Mouse (Mus musculus) CH12.LX (cell line): Measurements from ENCODE around the gene Zc3h15. TPM values are rescaled to one million over a fixed set of nuclear protein-coding genes. Genes with fewer than 3 reads are reported as not detected.

Source experiments
- DNase-seq: peaks from one replicate; pipeline ENCODE4 v3.0.0-alpha.2; 2013; ENCODE audit errors: extremely low read depth
- H3K27ac ChIP-seq: 2 replicates; pipeline ENCODE4 v1.5.1; 2012; ENCODE audit warnings: low read depth, mild to moderate bottlenecking, control low read depth, moderate library complexity; ENCODE audit not compliant: insufficient read depth
- H3K27me3 ChIP-seq: replicated peaks from 2 replicates; pipeline ENCODE3; 2012; ENCODE audit warnings: inconsistent platforms
- H3K36me3 ChIP-seq, 2 experiments: replicated peaks in 1 of 2; 2 replicates each; pipeline versions ENCODE3 to v1.6.1; 2012; ENCODE audit warnings: inconsistent platforms in 1 of 2, low read length in 1 of 2, mild to moderate bottlenecking in 1 of 2, mixed read lengths in 1 of 2, moderate library complexity in 1 of 2; ENCODE audit not compliant: control insufficient read depth in 1 of 2, insufficient read depth in 1 of 2
- H3K4me1 ChIP-seq, 2 experiments: 2 replicates each; pipeline ENCODE4 v1.6.1; 2012; ENCODE audit warnings: inconsistent platforms in 1 of 2, moderate library complexity in 1 of 2; ENCODE audit not compliant: insufficient read depth in 2 of 2, control insufficient read depth in 1 of 2
- H3K4me2 ChIP-seq: 2 replicates; pipeline ENCODE4 v1.6.1; 2012; ENCODE audit warnings: low read depth, mild to moderate bottlenecking, control low read depth; ENCODE audit not compliant: poor library complexity, insufficient read depth, severe bottlenecking
- H3K4me3 ChIP-seq, 3 experiments: fragments of 150-350 bp in 1 of 3; sonication (generic) in 1 of 3; replicated peaks in 1 of 3; 2 replicates each; pipeline versions ENCODE3 to v1.5.1; 2011 to 2012; ENCODE audit warnings: low read depth in 2 of 3, low read length in 2 of 3, mild to moderate bottlenecking in 2 of 3, moderate library complexity in 2 of 3, control low read depth in 1 of 3, improper control_type of control experiment in 1 of 3, inconsistent platforms in 1 of 3, mixed read lengths in 1 of 3; ENCODE audit not compliant: poor library complexity in 1 of 3
- H3K79me2 ChIP-seq: replicated peaks from 2 replicates; pipeline ENCODE4 v1.6.1; 2012; ENCODE audit warnings: mild to moderate bottlenecking, moderate library complexity; ENCODE audit not compliant: control insufficient read depth, poor library complexity, insufficient read depth, severe bottlenecking; ENCODE audit errors: extremely low read depth
- H3K9ac ChIP-seq: 2 replicates; pipeline ENCODE4 v1.6.1; 2012; ENCODE audit warnings: low read depth, mild to moderate bottlenecking, control low read depth, moderate library complexity; ENCODE audit not compliant: insufficient read depth
- H3K9me3 ChIP-seq: replicated peaks from 2 replicates; pipeline ENCODE3; 2012; ENCODE audit warnings: low read length, inconsistent platforms, mixed read lengths
- CHD1 ChIP-seq: IDR thresholded peaks from 2 replicates; pipeline ENCODE4 v1.6.1; 2012; ENCODE audit warnings: low read depth, low read length, improper control_type of control experiment, inconsistent platforms
- CHD2 ChIP-seq: IDR thresholded peaks from 2 replicates; pipeline ENCODE4 v1.6.1; 2011; ENCODE audit warnings: low read length, improper control_type of control experiment
- CTCF ChIP-seq, 2 experiments: IDR thresholded peaks in 1 of 2; conservative IDR thresholded peaks in 1 of 2; 2 replicates each; pipeline ENCODE4 v1.5.1; 2011 to 2012; ENCODE audit warnings: low read depth in 2 of 2, low read length in 2 of 2, improper control_type of control experiment in 1 of 2, inconsistent platforms in 1 of 2, mild to moderate bottlenecking in 1 of 2, moderate library complexity in 1 of 2
- EP300 ChIP-seq: IDR thresholded peaks from 2 replicates; pipeline ENCODE4 v1.6.1; 2011; ENCODE audit warnings: low read length, improper control_type of control experiment
- IRF4 ChIP-seq: IDR thresholded peaks from 2 replicates; pipeline ENCODE4 v1.6.1; 2014; ENCODE audit warnings: low read depth, mild to moderate bottlenecking, inconsistent platforms, low read length, improper control_type of control experiment
- JUN ChIP-seq: IDR thresholded peaks from 2 replicates; pipeline ENCODE4 v1.6.1; 2011; ENCODE audit warnings: low read depth, mild to moderate bottlenecking, low read length, improper control_type of control experiment, moderate library complexity; ENCODE audit not compliant: insufficient read depth
- JUND ChIP-seq: conservative IDR thresholded peaks from 2 replicates; pipeline ENCODE4 v1.6.1; 2011; ENCODE audit warnings: low read depth, low read length, improper control_type of control experiment
- KAT2A ChIP-seq: IDR thresholded peaks from 2 replicates; pipeline ENCODE4 v1.6.1; 2012; ENCODE audit warnings: low read length, improper control_type of control experiment, inconsistent platforms; ENCODE audit not compliant: insufficient replicate concordance
- MAFK ChIP-seq: IDR thresholded peaks from 2 replicates; pipeline ENCODE4 v1.6.1; 2011; ENCODE audit warnings: low read length, improper control_type of control experiment; ENCODE audit not compliant: insufficient replicate concordance
- MAX ChIP-seq: IDR thresholded peaks from 2 replicates; pipeline ENCODE4 v1.6.1; 2011; ENCODE audit warnings: low read length, improper control_type of control experiment
- MAZ ChIP-seq: IDR thresholded peaks from 2 replicates; pipeline ENCODE4 v1.6.1; 2012; ENCODE audit warnings: low read depth, mild to moderate bottlenecking, inconsistent platforms, low read length, improper control_type of control experiment, moderate library complexity
- MXI1 ChIP-seq: IDR thresholded peaks from 2 replicates; pipeline ENCODE4 v1.6.1; 2011; ENCODE audit warnings: mild to moderate bottlenecking, low read depth, low read length, improper control_type of control experiment
- NELFE ChIP-seq: IDR thresholded peaks from 2 replicates; pipeline ENCODE4 v1.6.1; 2011; ENCODE audit warnings: low read depth, low read length, improper control_type of control experiment
- POLR2AphosphoS2 ChIP-seq: IDR thresholded peaks from 2 replicates; pipeline ENCODE4 v1.6.1; 2011; ENCODE audit warnings: low read depth, low read length, improper control_type of control experiment
- RAD21 ChIP-seq: IDR thresholded peaks from 2 replicates; pipeline ENCODE4 v1.6.1; 2011; ENCODE audit warnings: low read depth, mild to moderate bottlenecking, low read length, improper control_type of control experiment, moderate library complexity
- RCOR1 ChIP-seq: conservative IDR thresholded peaks from 2 replicates; pipeline ENCODE4 v1.6.1; 2012; ENCODE audit warnings: low read depth, mild to moderate bottlenecking, inconsistent platforms, low read length, improper control_type of control experiment
- TBP ChIP-seq: conservative IDR thresholded peaks from 2 replicates; pipeline ENCODE4 v1.6.1; 2011; ENCODE audit warnings: low read depth, low read length, improper control_type of control experiment
- UBTF ChIP-seq: IDR thresholded peaks from 2 replicates; pipeline ENCODE4 v1.6.1; 2012; ENCODE audit warnings: low read depth, mild to moderate bottlenecking, inconsistent platforms, low read length, improper control_type of control experiment, moderate library complexity
- USF1 ChIP-seq: IDR thresholded peaks from 2 replicates; pipeline ENCODE4 v1.6.1; 2014; ENCODE audit warnings: low read depth, mild to moderate bottlenecking, inconsistent platforms, low read length, improper control_type of control experiment
- ZKSCAN1 ChIP-seq: IDR thresholded peaks from 2 replicates; pipeline ENCODE4 v1.6.1; 2012; ENCODE audit warnings: low read depth, inconsistent platforms, low read length, improper control_type of control experiment, borderline replicate concordance
- ZMIZ1 ChIP-seq: IDR thresholded peaks from 2 replicates; pipeline ENCODE4 v1.6.1; 2012; ENCODE audit warnings: low read depth, mild to moderate bottlenecking, inconsistent platforms, low read length, improper control_type of control experiment
- ZNF384 ChIP-seq: IDR thresholded peaks from 2 replicates; pipeline ENCODE4 v1.6.1; 2012; ENCODE audit warnings: low read depth, low read length, improper control_type of control experiment, inconsistent platforms
- dilution Hi-C: fragments of 300-500 bp; cut with MboI; formaldehyde crosslinking; loops from 2 replicates; pipeline ENCODE4 v1.14.3; 2020; ENCODE audit warnings: low sequenced_read_pairs; ENCODE audit not compliant: extremely low pct_unique_long_range_greater_than_20kb, extremely low pct_ligation_motif_present
- in situ Hi-C: fragments of 300-500 bp; cut with MboI; formaldehyde crosslinking; loops from 3 replicates; pipeline ENCODE4 v1.14.3; 2019; ENCODE audit warnings: low sequenced_read_pairs, low pct_ligation_motif_present, low pct_unique_long_range_greater_than_20kb, mixed read lengths
- polyA plus RNA-seq: library from polyadenylated mRNA; unstranded; fragments of >175 nt; gene quantifications from 2 replicates; pipeline ENCODE4 v1.2.1, GENCODE M21; 2012; ENCODE audit warnings: low read depth; ENCODE audit not compliant: insufficient read length
- total RNA-seq, 2 experiments: library from RNA; depleted of rRNA; stranded (reverse); fragments of 300-350 nt in 1 of 2; fragments of >200 nt in 1 of 2; gene quantifications; 2 replicates each; pipeline ENCODE4 v1.2.3; 2012 to 2014

Gene Zc3h15
- total and polyA plus RNA-seq, 3 experiments = 172 to 277 (median 233) TPM

DNA sequence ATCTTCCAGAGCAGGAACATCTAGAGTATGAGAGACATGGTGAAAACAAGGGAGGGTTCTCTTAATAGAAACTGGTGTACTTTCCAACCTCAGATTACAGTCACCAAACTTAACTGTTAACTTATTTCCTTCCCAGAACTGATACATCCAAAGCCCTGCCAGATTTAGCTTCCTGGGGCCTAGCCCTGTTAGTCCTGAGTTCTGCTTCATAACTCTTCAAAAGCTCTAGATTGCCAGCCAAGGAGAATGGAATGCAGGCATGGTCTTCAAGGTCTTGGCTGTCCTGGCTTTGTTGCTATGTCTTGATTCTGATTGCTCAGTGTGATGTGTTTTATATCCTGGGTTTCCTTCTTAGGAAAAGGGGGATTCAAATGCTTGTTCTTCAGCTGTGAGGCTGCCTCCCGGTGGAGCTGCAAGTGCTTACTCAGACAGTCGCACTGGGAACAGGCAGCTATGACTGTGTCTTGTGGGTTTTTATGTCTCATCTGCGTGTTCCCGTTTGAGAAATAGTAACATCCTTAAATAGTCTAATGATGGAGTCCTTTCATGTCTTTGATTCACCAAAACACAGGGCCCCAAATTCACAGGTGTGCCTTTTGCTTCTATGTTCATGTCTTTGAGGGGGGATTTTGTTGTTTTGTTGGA is 32.1 kb downstream of the Zc3h15 start:
- Histone ChIP-seq H3K79me2 (peaks cover 2% of the 10 kb centered on the region; the same call in 1 of the 2 replicates), H3K9me3 (no peaks in the 10 kb centered on the region), H3K4me3 (no peak overlapping the region), H3K9ac (no peak overlapping the region), H3K36me3 (peaks cover 31 to 65% of the 10 kb centered on the region in 2 experiments), H3K27ac (no peak overlapping the region), H3K4me2 (no peak overlapping the region), H3K27me3 (no peaks in the 10 kb centered on the region), H3K4me1 (no peaks in the 10 kb centered on the region)
- DNase-seq = no peak
- TF ChIP-seq ZNF384 = no peak
- no peak for TF ChIP-seq ZMIZ1
- no peak for TF ChIP-seq POLR2AphosphoS2
- TF ChIP-seq RAD21 = no peak
- TF ChIP-seq CHD2 = no peak
- TF ChIP-seq MAZ = no peak
- no peak for TF ChIP-seq MAX
- no peak for TF ChIP-seq KAT2A
- TF ChIP-seq CTCF (conservative IDR thresholded peaks at IDR 0.05 in 1 of 2, IDR thresholded peaks at IDR 0.05 in 1 of 2; ENCODE audit: low read depth in 2 of 2, low read length in 2 of 2) = no peak
- no peak for TF ChIP-seq JUND
- TF ChIP-seq TBP = no peak
- no peak for TF ChIP-seq ZKSCAN1
- TF ChIP-seq MXI1 = no peak
- no peak for TF ChIP-seq IRF4
- no peak for TF ChIP-seq USF1
- dilution Hi-C loops (no loop called here), in situ Hi-C loops (no loop called here)

DNA sequence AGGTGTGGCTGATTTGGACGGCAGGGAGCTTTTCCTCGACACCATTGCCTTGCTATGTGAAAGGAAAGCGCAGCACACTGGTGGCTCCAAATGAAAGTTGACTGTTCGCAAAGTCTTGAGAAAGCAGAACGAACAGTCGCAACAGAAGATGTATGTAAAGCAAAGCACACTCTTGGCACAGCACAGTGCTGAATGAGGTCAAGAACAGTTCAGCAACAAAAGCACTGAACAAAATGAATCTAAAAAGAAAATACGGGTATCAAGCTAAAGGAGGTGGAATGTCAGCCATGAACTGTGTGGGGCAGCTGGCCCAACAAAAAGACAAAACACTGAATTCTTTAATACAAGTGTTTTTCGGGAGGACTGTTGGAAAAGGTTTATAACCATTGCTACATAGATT is 37.1 kb downstream of the Zc3h15 start:
- H3K27me3 ChIP-seq = no peaks in the 10 kb centered on the region
- H3K9me3 ChIP-seq = no peaks in the 10 kb centered on the region
- dilution Hi-C loops = no loop called here
- DNase-seq = no peak
- H3K36me3 ChIP-seq = peaks cover 7 to 27% of the 10 kb centered on the region in 2 experiments
- no peak overlapping the region for H3K9ac ChIP-seq
- no peak overlapping the region for H3K4me2 ChIP-seq
- no peaks in the 10 kb centered on the region for H3K79me2 ChIP-seq
- H3K27ac ChIP-seq = no peak overlapping the region
- no peak for TF ChIP-seq NELFE
- TF ChIP-seq RCOR1 = no peak
- no peak for TF ChIP-seq POLR2AphosphoS2
- TF ChIP-seq UBTF = no peak
- no peak for TF ChIP-seq IRF4
- no peak for TF ChIP-seq CHD1
- TF ChIP-seq JUN = no peak
- no peak for TF ChIP-seq EP300
- TF ChIP-seq ZMIZ1 = no peak
- TF ChIP-seq ZKSCAN1 = no peak
- TF ChIP-seq KAT2A = no peak
- no peak for TF ChIP-seq MAFK
- TF ChIP-seq, all 38 proteins: peak for 0
- Histone ChIP-seq H3K4me3 (no peak overlapping the region), H3K4me1 (no peaks in the 10 kb centered on the region)
- in situ Hi-C loops = no loop called here
